Mouse (Mus musculus) hindbrain, embryonic 16.5 days (tissue): Measurements from ENCODE around the gene Sipa1l3. TPM values are rescaled to one million over a fixed set of nuclear protein-coding genes. Genes with fewer than 3 reads are reported as not detected.
A peak's percentile ranks its signal among the peaks of the same experiment; 100 is the strongest.

ENCODE experiments used
- ATAC-seq: fragments of 200-750 bp; cut with Nextera tagmentation; 2 replicates; pipeline ENCODE4 v1.8.0; 2017; ENCODE audit warnings: moderate TSS enrichment, moderate library complexity
- H3K27ac ChIP-seq: fragments of 300-500 bp; sonication (generic); 2 replicates; pipeline ENCODE4 v1.5.1; 2014; ENCODE audit warnings: low read depth, mild to moderate bottlenecking, control low read depth, low read length, moderate library complexity
- H3K27me3 ChIP-seq: fragments of 300-500 bp; sonication (generic); replicated peaks from 2 replicates; pipeline ENCODE4 v1.6.1; 2014; ENCODE audit warnings: low read length; ENCODE audit not compliant: control insufficient read depth, insufficient read depth
- H3K36me3 ChIP-seq: fragments of 300-500 bp; sonication (generic); 2 replicates; pipeline ENCODE4 v1.6.1; 2014; ENCODE audit warnings: mild to moderate bottlenecking, low read length, moderate library complexity, mixed read lengths; ENCODE audit not compliant: control insufficient read depth, insufficient read depth
- H3K4me1 ChIP-seq: fragments of 300-500 bp; sonication (generic); 2 replicates; pipeline ENCODE4 v1.6.1; 2014; ENCODE audit warnings: low read depth, low read length; ENCODE audit not compliant: control insufficient read depth, insufficient read depth
- H3K4me2 ChIP-seq: fragments of 300-500 bp; sonication (generic); 2 replicates; pipeline ENCODE4 v1.6.1; 2014; ENCODE audit warnings: mild to moderate bottlenecking, low read length, control low read depth, moderate library complexity
- H3K4me3 ChIP-seq: fragments of 300-500 bp; sonication (generic); 2 replicates; pipeline ENCODE4 v1.5.1; 2014; ENCODE audit warnings: mild to moderate bottlenecking, low read length, control low read depth, moderate library complexity
- H3K9ac ChIP-seq: fragments of 300-500 bp; sonication (generic); 2 replicates; pipeline ENCODE4 v1.6.1; 2014; ENCODE audit warnings: low read depth, mild to moderate bottlenecking, control low read depth, low read length, moderate library complexity
- H3K9me3 ChIP-seq: fragments of 300-500 bp; sonication (generic); 2 replicates; pipeline ENCODE4 v1.6.1; 2014; ENCODE audit warnings: mild to moderate bottlenecking, low read length, moderate library complexity; ENCODE audit not compliant: control insufficient read depth
- WGBS: fragments of 180-500 bp; shearing (Covaris S2); extraction: QIAGEN DNeasy Blood & Tissue Kit; methylation state at CpG from one replicate; pipeline ENCODE4 v1.1.7; 2014; 5-methylcytosine and 5-hydroxymethylcytosine counted together
- polyA plus RNA-seq: library from polyadenylated mRNA; unstranded; fragments of >200 nt; fragmentation: Nextera tagmentation; extraction: Ambion mirVana; gene quantifications from 2 replicates; pipeline ENCODE4 v1.2.1, GENCODE M21; 2015

The Sipa1l3 gene
- polyA plus RNA-seq, 1 experiment from 2014 or later, result 23.1 TPM

GRCm38 (mm10) chr7:29393292-29393691 lies 125.1 kb downstream of the Sipa1l3 start:
- no peak overlapping the region for H3K4me3 ChIP-seq
- peak; percentile 72 for ATAC-seq
- H3K9me3 ChIP-seq, result no peaks in the 10 kb centered on the region
- H3K9ac ChIP-seq, result no peak overlapping the region
- peaks cover 8% of the 10 kb centered on the region; the same call in 1 of the 2 replicates for H3K36me3 ChIP-seq
- no peaks in the 10 kb centered on the region for H3K27me3 ChIP-seq
- 83% methylated on average over 8 of the region's 10 CpGs for WGBS
- H3K27ac ChIP-seq, result peak overlapping the region; percentile 63
- no peak overlapping the region for H3K4me2 ChIP-seq
- H3K4me1 ChIP-seq, result peaks cover 9% of the 10 kb centered on the region

GRCm38 (mm10) chr7:29392805-29393204 lies 125.6 kb downstream of the Sipa1l3 start:
- H3K27ac ChIP-seq, result peak overlapping the region; percentile 63

GRCm38 (mm10) chr7:29391761-29392512 lies 126.5 kb downstream of the Sipa1l3 start:
- Histone ChIP-seq H3K27ac (peak overlapping the region; percentile 66), H3K9ac (no peak overlapping the region), H3K4me3 (no peak overlapping the region), H3K4me1 (peaks cover 5% of the 10 kb centered on the region), H3K4me2 (peak overlapping the region; percentile 25; the same call in 1 of the 2 replicates), H3K27me3 (no peaks in the 10 kb centered on the region), H3K36me3 (peaks cover 14% of the 10 kb centered on the region), H3K9me3 (no peaks in the 10 kb centered on the region)
- ATAC-seq, result peak; percentile 43
- WGBS, result 56% methylated on average over 25 of the region's 25 CpGs

More at GRCm38 (mm10) chr7:29392805-29393204, 125.6 kb downstream of the Sipa1l3 start:
- no peak overlapping the region for H3K4me2 ChIP-seq
- no peak overlapping the region for H3K9ac ChIP-seq
- peaks cover 9% of the 10 kb centered on the region for H3K36me3 ChIP-seq
- WGBS, result 86% methylated on average over 3 of the region's 3 CpGs
- no peaks in the 10 kb centered on the region for H3K9me3 ChIP-seq
- ATAC-seq, result no peak
- peaks cover 9% of the 10 kb centered on the region for H3K4me1 ChIP-seq
- no peaks in the 10 kb centered on the region for H3K27me3 ChIP-seq
- H3K4me3 ChIP-seq, result no peak overlapping the region

GRCm38 (mm10) chr7:29391112-29391760 lies 127.2 kb downstream of the Sipa1l3 start:
- peak overlapping the region; percentile 66 for H3K27ac ChIP-seq
- WGBS, result 71% methylated on average over 15 of the region's 15 CpGs

GRCm38 (mm10) chr7:29390234-29390633 lies 128.2 kb downstream of the Sipa1l3 start:
- 60% methylated on average over 10 of the region's 10 CpGs for WGBS
- Histone ChIP-seq H3K4me2 (no peak overlapping the region), H3K27ac (no peak overlapping the region), H3K4me1 (peaks cover 5% of the 10 kb centered on the region; the same call in 1 of the 2 replicates), H3K36me3 (peaks cover 17% of the 10 kb centered on the region), H3K9me3 (no peaks in the 10 kb centered on the region), H3K4me3 (no peak overlapping the region), H3K27me3 (no peaks in the 10 kb centered on the region), H3K9ac (no peak overlapping the region)
- no peak for ATAC-seq

More at GRCm38 (mm10) chr7:29391112-29391760, 127.2 kb downstream of the Sipa1l3 start:
- Histone ChIP-seq H3K4me2 (0 out of 2 replicates have a peak overlapping the region, but pooled peaks have one; percentile 2), H3K9ac (no peak overlapping the region), H3K4me3 (no peak overlapping the region), H3K9me3 (no peaks in the 10 kb centered on the region), H3K4me1 (peaks cover 5% of the 10 kb centered on the region; the same call in 1 of the 2 replicates), H3K36me3 (peaks cover 17% of the 10 kb centered on the region), H3K27me3 (no peaks in the 10 kb centered on the region)
- ATAC-seq, result no peak

- peak overlapping the region; percentile 67; the same call in 1 of the 2 replicates for H3K27ac ChIP-seq
- no peak overlapping the region for H3K4me2 ChIP-seq
- no peak overlapping the region for H3K9ac ChIP-seq
- no peaks in the 10 kb centered on the region for H3K9me3 ChIP-seq
- peaks cover 5% of the 10 kb centered on the region; the same call in 1 of the 2 replicates for H3K4me1 ChIP-seq
- WGBS, result 75% methylated on average over 17 of the region's 17 CpGs
- peaks cover 16% of the 10 kb centered on the region for H3K36me3 ChIP-seq
- peak; percentile 38 for ATAC-seq
- no peak overlapping the region for H3K4me3 ChIP-seq
- H3K27me3 ChIP-seq, result no peaks in the 10 kb centered on the region
Measured at GRCm38 (mm10) chr7:29387524-29388068, 130.8 kb downstream of the Sipa1l3 start.

- Histone ChIP-seq H3K27ac (no peak overlapping the region), H3K9me3 (no peaks in the 10 kb centered on the region), H3K36me3 (peaks cover 23% of the 10 kb centered on the region), H3K9ac (no peak overlapping the region), H3K4me3 (no peak overlapping the region), H3K4me2 (no peak overlapping the region), H3K27me3 (no peaks in the 10 kb centered on the region), H3K4me1 (no peaks in the 10 kb centered on the region)
- no peak for ATAC-seq
- WGBS, result 88% methylated on average over 13 of the region's 13 CpGs
Measured at GRCm38 (mm10) chr7:29386349-29386748, 132.1 kb downstream of the Sipa1l3 start.

- H3K4me3 ChIP-seq, result no peak overlapping the region
- no peak overlapping the region for H3K27ac ChIP-seq
- no peak for ATAC-seq
- peaks cover 25% of the 10 kb centered on the region for H3K36me3 ChIP-seq
- 81% methylated on average over 10 of the region's 10 CpGs for WGBS
- no peaks in the 10 kb centered on the region for H3K4me1 ChIP-seq
- no peak overlapping the region for H3K9ac ChIP-seq
- no peaks in the 10 kb centered on the region for H3K9me3 ChIP-seq
- H3K27me3 ChIP-seq, result no peaks in the 10 kb centered on the region
- H3K4me2 ChIP-seq, result no peak overlapping the region
Measured at GRCm38 (mm10) chr7:29385791-29386190, 132.7 kb downstream of the Sipa1l3 start.

- Histone ChIP-seq H3K4me3 (no peak overlapping the region), H3K9ac (no peak overlapping the region), H3K27me3 (no peaks in the 10 kb centered on the region), H3K4me1 (no peaks in the 10 kb centered on the region), H3K4me2 (no peak overlapping the region), H3K36me3 (peaks cover 28% of the 10 kb centered on the region), H3K9me3 (no peaks in the 10 kb centered on the region), H3K27ac (no peak overlapping the region)
- peak; percentile 68 for ATAC-seq
- 29% methylated on average over 10 of the region's 10 CpGs for WGBS
Measured at GRCm38 (mm10) chr7:29383255-29383654, 135.2 kb downstream of the Sipa1l3 start.
